20 mouse cellular contexts compared by ENCODE assay signal in genomic region chr13:99244896-99245295, GRCm38 (mm10).
DNase-seq lines count a peak whose midpoint lies in the region; ATAC-seq lines count a peak whose summit lies in the region.
"Had no signal": no experiment of that assay in that cellular context is flagged by ENCODE, and none has a peak within 500 bp of the region (broad histone marks: within the 10 kb centered on the region; RNA-seq: fewer than 3 reads in every experiment).

No protein-coding gene starts in this region.

- no peaks in the 10 kb centered on the region for H3K9me3 ChIP-seq in forebrain, embryonic 10.5 days
- no peaks in the 10 kb centered on the region for H3K9me3 ChIP-seq in forebrain, embryonic 16.5 days (ENCODE audit: control insufficient read depth, low read length)
- no peaks in the 10 kb centered on the region for H3K9me3 ChIP-seq in hindbrain, embryonic 10.5 days
- no peaks in the 10 kb centered on the region for H3K9me3 ChIP-seq in hindbrain, embryonic 14.5 days (ENCODE audit: control insufficient read depth, low read length)
- H3K9me3 ChIP-seq in midbrain, embryonic 11.5 days (ENCODE audit: control insufficient read depth, low read length): no peaks in the 10 kb centered on the region
- H3K9me3 ChIP-seq in midbrain, embryonic 15.5 days: no peaks in the 10 kb centered on the region
- H3K9me3 ChIP-seq: forebrain, embryonic 12.5 days; intestine, embryonic 15.5 days; neural tube, embryonic 12.5 days had no signal

- H3K27ac ChIP-seq in forebrain, embryonic 10.5 days: peak overlapping the region; percentile 37; the same call in 1 of the 2 replicates
- no peak overlapping the region for H3K27ac ChIP-seq in forebrain, embryonic 16.5 days (ENCODE audit: low read length)
- peak overlapping the region; percentile 41 for H3K27ac ChIP-seq in hindbrain, embryonic 10.5 days
- H3K27ac ChIP-seq in hindbrain, embryonic 14.5 days: no peak overlapping the region
- H3K27ac ChIP-seq in midbrain, embryonic 11.5 days (ENCODE audit: low read depth, low read length): no peak overlapping the region
- H3K27ac ChIP-seq in midbrain, embryonic 15.5 days: no peak overlapping the region
- H3K27ac ChIP-seq: forebrain, embryonic 12.5 days; intestine, embryonic 15.5 days; neural tube, embryonic 12.5 days had no signal

- no peak for DNase-seq in forebrain, embryonic 10.5 days (ENCODE audit: extremely low spot score, low spot score)
- no peak for DNase-seq in hindbrain, embryonic 10.5 days (ENCODE audit: low spot score)
- DNase-seq in hindbrain, embryonic 14.5 days (ENCODE audit: low spot score): no peak
- peak; percentile 86 for DNase-seq in midbrain, embryonic 11.5 days (ENCODE audit: low spot score, missing footprints)
- peak; percentile 56 for DNase-seq in ZHBTc4 (ENCODE audit: low read depth, low spot score)
- DNase-seq in kidney, adult 18-20 months: no peak
- DNase-seq: adrenal gland, postnatal 36 days; cerebellum, adult 18-20 months; cerebellum, postnatal 36 days; gastrocnemius, postnatal 36 days; liver; liver, postnatal 0 days; lung, postnatal 10 days; thymus, adult 18-20 months; thymus, postnatal 4 days had no signal

- H3K9ac ChIP-seq in forebrain, embryonic 16.5 days (replicated peaks; ENCODE audit: low read depth, low read length): no peak overlapping the region
- H3K9ac ChIP-seq in hindbrain, embryonic 14.5 days: no peak overlapping the region
- no peak overlapping the region for H3K9ac ChIP-seq in midbrain, embryonic 11.5 days (ENCODE audit: low read length)
- H3K9ac ChIP-seq in midbrain, embryonic 15.5 days: no peak overlapping the region
- H3K9ac ChIP-seq: forebrain, embryonic 12.5 days; intestine, embryonic 15.5 days; liver, postnatal 0 days; neural tube, embryonic 12.5 days had no signal

- no peaks in the 10 kb centered on the region for H3K36me3 ChIP-seq in forebrain, embryonic 10.5 days (replicated peaks)
- no peaks in the 10 kb centered on the region for H3K36me3 ChIP-seq in forebrain, embryonic 16.5 days (ENCODE audit: control insufficient read depth, insufficient read depth)
- no peaks in the 10 kb centered on the region for H3K36me3 ChIP-seq in hindbrain, embryonic 10.5 days
- no peaks in the 10 kb centered on the region for H3K36me3 ChIP-seq in hindbrain, embryonic 14.5 days (replicated peaks; ENCODE audit: control insufficient read depth, insufficient read depth)
- no peaks in the 10 kb centered on the region for H3K36me3 ChIP-seq in midbrain, embryonic 11.5 days (ENCODE audit: control insufficient read depth, insufficient read depth, low read length)
- no peaks in the 10 kb centered on the region for H3K36me3 ChIP-seq in midbrain, embryonic 15.5 days (replicated peaks)
- H3K36me3 ChIP-seq: forebrain, embryonic 12.5 days; intestine, embryonic 15.5 days; neural tube, embryonic 12.5 days had no signal

- H3K27me3 ChIP-seq in forebrain, embryonic 10.5 days (ENCODE audit: poor library complexity, severe bottlenecking): no peaks in the 10 kb centered on the region
- H3K27me3 ChIP-seq in forebrain, embryonic 16.5 days (replicated peaks; ENCODE audit: control insufficient read depth, insufficient read depth, low read length): no peaks in the 10 kb centered on the region
- no peaks in the 10 kb centered on the region for H3K27me3 ChIP-seq in hindbrain, embryonic 10.5 days (ENCODE audit: insufficient read depth, poor library complexity, severe bottlenecking)
- H3K27me3 ChIP-seq in hindbrain, embryonic 14.5 days (ENCODE audit: control insufficient read depth, insufficient read depth, low read length): no peaks in the 10 kb centered on the region
- no peaks in the 10 kb centered on the region for H3K27me3 ChIP-seq in midbrain, embryonic 11.5 days (ENCODE audit: control insufficient read depth, insufficient read depth, low read length)
- no peaks in the 10 kb centered on the region for H3K27me3 ChIP-seq in midbrain, embryonic 15.5 days (replicated peaks)
- H3K27me3 ChIP-seq: forebrain, embryonic 12.5 days; intestine, embryonic 15.5 days; neural tube, embryonic 12.5 days had no signal

- H3K4me3 ChIP-seq in forebrain, embryonic 10.5 days: no peak overlapping the region
- H3K4me3 ChIP-seq in forebrain, embryonic 16.5 days (replicated peaks; ENCODE audit: low read length): no peak overlapping the region
- no peak overlapping the region for H3K4me3 ChIP-seq in hindbrain, embryonic 10.5 days
- no peak overlapping the region for H3K4me3 ChIP-seq in hindbrain, embryonic 14.5 days (replicated peaks; ENCODE audit: low read length)
- H3K4me3 ChIP-seq in midbrain, embryonic 11.5 days (ENCODE audit: low read depth, low read length): no peak overlapping the region
- H3K4me3 ChIP-seq in midbrain, embryonic 15.5 days: no peak overlapping the region
- H3K4me3 ChIP-seq: forebrain, embryonic 12.5 days; intestine, embryonic 15.5 days; neural tube, embryonic 12.5 days had no signal

- WGBS in forebrain, embryonic 10.5 days: 50% methylated on average over 3 of the region's 3 CpGs
- 40% methylated on average over 3 of the region's 3 CpGs for WGBS in forebrain, embryonic 16.5 days
- WGBS in hindbrain, embryonic 10.5 days: 31% methylated on average over 3 of the region's 3 CpGs
- WGBS in hindbrain, embryonic 14.5 days: 36% methylated on average over 3 of the region's 3 CpGs
- WGBS in midbrain, embryonic 11.5 days: 19% methylated on average over 3 of the region's 3 CpGs
- WGBS in midbrain, embryonic 15.5 days: 20% methylated on average over 3 of the region's 3 CpGs

- H3K4me2 ChIP-seq in forebrain, embryonic 16.5 days (ENCODE audit: low read length): no peak overlapping the region
- no peak overlapping the region for H3K4me2 ChIP-seq in hindbrain, embryonic 14.5 days (replicated peaks)
- no peak overlapping the region for H3K4me2 ChIP-seq in midbrain, embryonic 11.5 days
- H3K4me2 ChIP-seq in midbrain, embryonic 15.5 days: no peak overlapping the region
- H3K4me2 ChIP-seq: forebrain, embryonic 12.5 days; intestine, embryonic 15.5 days; neural tube, embryonic 12.5 days had no signal

- ATAC-seq in forebrain, embryonic 16.5 days: no peak
- no peak for ATAC-seq in hindbrain, embryonic 14.5 days (ENCODE audit: low FRiP score)
- ATAC-seq in midbrain, embryonic 11.5 days (ENCODE audit: low FRiP score): no peak
- no peak for ATAC-seq in midbrain, embryonic 15.5 days (replicated peaks)
- ATAC-seq: intestine, embryonic 15.5 days; liver, postnatal 0 days had no signal

- H3K4me1 ChIP-seq in forebrain, embryonic 10.5 days: peaks cover 29% of the 10 kb centered on the region
- H3K4me1 ChIP-seq in forebrain, embryonic 16.5 days (replicated peaks; ENCODE audit: control insufficient read depth, insufficient read depth, low read length): no peaks in the 10 kb centered on the region
- H3K4me1 ChIP-seq in hindbrain, embryonic 10.5 days (replicated peaks): peaks cover 30% of the 10 kb centered on the region
- H3K4me1 ChIP-seq in hindbrain, embryonic 14.5 days (replicated peaks; ENCODE audit: control insufficient read depth, insufficient read depth, low read length): no peaks in the 10 kb centered on the region
- no peaks in the 10 kb centered on the region; the same call in 1 of the 2 replicates for H3K4me1 ChIP-seq in midbrain, embryonic 11.5 days (ENCODE audit: control insufficient read depth, insufficient read depth, low read length)
- H3K4me1 ChIP-seq in midbrain, embryonic 15.5 days: no peaks in the 10 kb centered on the region

Comparison
In these comparisons a context has a peak if more than half of its experiments do, and no peak if none do; other contexts are left out.
1. H3K27ac ChIP-seq: peak in forebrain, embryonic 10.5 days (single experiment) and hindbrain, embryonic 10.5 days (single experiment); none in forebrain, embryonic 16.5 days (single experiment), hindbrain, embryonic 14.5 days (single experiment), midbrain, embryonic 11.5 days (single experiment) and midbrain, embryonic 15.5 days (single experiment).
2. DNase-seq: peak in midbrain, embryonic 11.5 days (single experiment) and ZHBTc4 (single experiment); none in forebrain, embryonic 10.5 days (single experiment), hindbrain, embryonic 10.5 days (single experiment), hindbrain, embryonic 14.5 days (single experiment) and kidney, adult 18-20 months (single experiment).